Mouse (Mus musculus) naive thymus-derived CD4-positive, alpha-beta T cell, adult 2 months (primary cell): Measurements from ENCODE around the gene Fbrs.
A peak's percentile ranks its signal among the peaks of the same experiment; 100 is the strongest.
"Not testable (repeated sequence)": the region's sequence is repeated elsewhere in the genome, so short reads cannot be mapped to it uniquely, and the experiment has no call there.

Experiments
- DNase-seq: peaks from one replicate; pipeline ENCODE4 v3.0.0-alpha.2; 2011; ENCODE audit warnings: low read depth

Gene Fbrs

DNA sequence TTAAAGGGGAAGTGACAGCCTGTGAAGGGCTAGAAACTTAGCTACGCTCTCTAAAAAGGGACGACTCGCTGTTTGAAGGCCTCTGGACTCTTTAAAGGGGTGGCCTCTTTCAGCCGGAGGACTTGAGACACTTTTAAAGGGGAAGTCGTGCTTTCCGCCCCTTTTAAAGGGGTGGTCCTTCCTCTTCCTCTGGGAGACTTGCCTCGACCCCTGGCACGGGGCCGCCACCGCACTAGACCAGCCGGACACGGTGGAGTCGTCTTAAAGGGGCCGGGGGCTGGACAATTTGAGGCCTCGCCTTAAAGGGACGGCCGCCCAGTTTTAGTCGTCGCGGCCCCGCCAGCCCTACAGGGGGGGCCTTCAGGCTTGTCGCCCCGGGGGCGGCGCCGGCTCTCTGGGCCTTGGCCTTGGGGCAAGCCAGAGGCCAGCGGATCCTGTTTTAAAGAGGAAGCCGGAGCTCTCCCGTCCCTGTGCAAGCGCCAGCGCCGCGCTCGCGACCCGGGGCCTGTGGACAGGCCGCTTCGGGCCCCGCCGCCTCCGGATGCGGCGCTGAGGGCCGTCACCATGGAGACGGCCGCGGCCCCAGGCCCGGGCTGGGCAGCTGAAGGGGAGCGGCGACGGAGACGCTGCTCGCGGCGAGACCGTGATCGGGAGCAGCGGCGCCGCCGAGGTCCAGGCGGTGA, at the start of gene Fbrs:
TSS of gene Fbrs (plus strand) at position 565 of the 683 bp plus-strand sequence.
- DNase-seq: no peak

DNA sequence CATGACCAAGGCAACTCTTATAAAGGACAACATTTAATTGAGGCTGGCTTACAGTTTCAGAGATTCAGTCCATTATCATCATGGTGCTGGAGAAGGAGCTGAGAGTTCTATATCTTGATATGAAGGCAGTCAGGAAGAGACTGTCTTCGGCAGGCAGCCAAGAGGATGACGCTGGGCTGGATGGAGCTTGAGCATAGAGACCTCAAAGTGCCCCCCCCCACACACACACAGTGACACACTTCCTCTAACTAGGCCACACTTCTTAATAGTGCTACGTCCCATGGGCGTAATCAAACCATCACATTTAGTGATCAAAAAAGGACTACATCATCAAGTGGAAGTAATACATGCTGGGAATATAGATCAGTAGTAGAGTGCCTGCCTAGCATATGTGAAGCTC, 43.8 kb upstream of the Fbrs start:
- DNase-seq: no peak

DNA sequence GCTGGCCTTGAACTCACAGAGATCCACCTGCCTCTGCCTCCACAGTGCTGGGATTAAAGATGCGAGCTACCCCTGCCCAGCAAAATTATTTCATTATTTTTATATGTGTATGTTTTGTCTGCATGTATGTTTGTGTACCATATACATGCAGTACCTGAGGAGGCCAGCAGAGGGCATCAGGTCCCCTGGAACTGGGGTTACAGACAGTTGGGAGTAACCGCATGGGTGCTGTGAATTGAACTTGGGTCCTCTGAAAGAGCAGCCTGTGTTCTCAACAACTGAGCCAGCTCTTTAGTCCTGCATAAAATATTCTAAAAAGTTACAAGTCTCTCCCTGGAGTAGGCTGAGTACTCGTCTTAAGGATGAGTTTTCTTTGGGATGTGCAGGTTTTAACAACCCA, 41.3 kb upstream of the Fbrs start:
- peak; percentile 60 for DNase-seq

DNA sequence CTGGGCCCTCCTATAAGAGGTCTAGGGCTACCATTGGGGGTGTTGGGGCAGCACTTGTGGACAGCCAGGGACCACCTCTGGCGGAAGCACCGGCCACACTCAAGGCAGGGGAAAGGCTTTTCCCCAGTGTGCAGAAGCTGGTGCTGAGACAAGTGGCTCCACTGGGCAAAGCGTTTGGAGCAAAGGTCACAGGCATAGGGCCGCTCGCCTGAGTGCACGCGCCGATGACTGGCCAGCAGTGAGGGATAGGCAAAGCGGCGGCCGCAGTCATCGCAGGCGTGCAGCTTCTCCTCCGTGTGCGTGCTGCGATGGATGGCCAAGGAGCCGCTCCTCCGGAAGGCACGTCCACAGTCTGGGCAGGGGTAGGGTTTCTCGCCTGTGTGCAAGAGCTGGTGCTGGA, 35.0 kb upstream of the Fbrs start:
- no peak for DNase-seq

DNA sequence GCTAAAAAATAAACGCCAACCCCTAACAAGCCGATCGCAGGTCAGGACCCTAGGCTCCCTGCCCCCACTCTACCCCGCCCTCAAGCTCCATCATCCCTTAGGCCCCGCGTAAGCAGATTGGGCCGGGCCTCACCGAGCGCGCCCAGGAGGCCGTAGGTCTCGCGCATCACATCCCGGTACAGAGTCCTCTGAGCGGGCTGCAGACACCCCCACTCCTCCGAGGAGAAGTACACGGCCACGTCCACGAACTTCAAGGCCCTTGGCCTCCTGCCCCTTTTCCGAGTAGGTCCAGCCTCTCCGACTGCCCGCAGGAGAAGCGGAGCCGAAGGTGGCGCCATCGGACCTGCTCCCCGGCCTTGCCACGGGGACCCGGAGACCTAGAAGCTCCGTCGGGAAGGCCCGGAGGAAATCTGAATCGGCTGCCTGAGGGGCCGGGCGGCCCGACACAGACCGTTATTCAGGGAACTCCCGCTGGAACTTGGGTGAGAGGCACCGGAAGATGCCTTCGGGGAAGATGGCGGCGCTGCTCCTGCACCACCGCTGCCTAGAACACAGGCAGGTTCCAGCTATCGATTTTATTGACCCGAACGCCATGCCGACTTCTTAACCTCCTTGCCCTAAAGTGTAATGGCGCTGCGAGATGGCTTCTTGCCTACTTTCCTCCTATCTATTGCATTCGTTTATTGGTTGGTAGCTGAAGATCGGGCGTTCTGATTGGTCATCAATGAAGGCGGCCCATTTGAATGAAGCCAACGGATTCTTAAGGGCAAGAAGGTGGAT, 30.3 kb upstream of the Fbrs start, which contains the start of gene Zfp689:
TSS of gene Zfp689 (minus strand) at position 638 of the 780 bp plus-strand sequence.
- peak; percentile 98 for DNase-seq

DNA sequence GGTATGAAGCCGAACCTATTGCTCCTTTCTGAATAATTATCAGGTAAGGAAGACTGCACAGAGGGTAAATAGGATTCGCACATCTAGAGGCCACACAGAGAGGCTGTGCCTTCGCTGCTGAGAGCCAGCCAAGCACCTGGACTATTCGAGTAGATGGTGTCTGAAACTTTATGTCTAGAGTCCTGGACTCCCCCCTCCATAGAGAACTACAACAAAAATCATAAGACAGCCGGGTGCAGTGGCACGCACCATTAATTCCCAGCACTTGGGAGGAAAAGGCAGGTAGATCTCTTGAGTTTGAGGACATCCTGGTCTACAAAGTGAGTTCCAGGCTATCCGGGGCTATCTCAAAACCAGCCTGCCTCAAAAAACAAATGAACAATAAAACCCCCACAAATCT, 29.0 kb upstream of the Fbrs start:
- no peak for DNase-seq

DNA sequence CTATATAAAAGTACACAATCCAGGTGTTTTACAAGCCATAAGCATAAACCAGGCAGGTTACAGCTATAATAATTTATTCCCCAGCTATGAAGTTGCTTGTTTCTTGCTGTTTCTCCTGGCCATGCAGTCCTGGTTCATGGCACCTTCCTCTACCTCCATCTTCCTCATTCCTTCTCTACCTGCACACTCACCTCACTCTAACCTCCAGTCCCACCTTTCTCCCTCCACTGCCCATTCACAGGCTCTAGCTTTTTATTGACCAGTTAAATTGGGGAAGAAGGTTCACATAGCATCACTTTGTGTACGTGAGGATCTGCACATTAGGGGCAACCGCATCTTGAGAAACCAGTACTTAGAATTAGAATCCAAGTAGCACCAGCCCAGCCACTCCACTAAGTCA, 25.9 kb upstream of the Fbrs start:
- DNase-seq: no peak

DNA sequence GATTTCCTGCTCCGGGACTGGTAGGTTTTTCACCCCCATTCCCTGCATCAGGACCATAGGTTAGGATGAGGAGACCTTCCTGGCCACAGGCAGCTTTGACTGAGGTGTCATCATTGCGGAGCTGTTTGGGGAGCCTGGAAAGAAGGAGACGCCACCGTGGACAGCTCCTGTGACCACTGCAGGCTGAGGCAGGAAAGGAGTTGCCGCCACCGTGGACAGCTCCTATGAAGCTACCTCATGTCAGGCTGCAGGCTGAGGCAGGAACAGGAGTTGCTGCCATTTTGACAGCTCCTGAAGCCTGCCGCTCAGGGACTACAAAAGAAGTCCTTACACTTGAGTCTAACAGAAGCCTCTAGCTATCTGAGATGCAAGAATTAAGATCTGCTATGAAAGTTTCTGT, 24.1 kb upstream of the Fbrs start:
- no peak for DNase-seq

DNA sequence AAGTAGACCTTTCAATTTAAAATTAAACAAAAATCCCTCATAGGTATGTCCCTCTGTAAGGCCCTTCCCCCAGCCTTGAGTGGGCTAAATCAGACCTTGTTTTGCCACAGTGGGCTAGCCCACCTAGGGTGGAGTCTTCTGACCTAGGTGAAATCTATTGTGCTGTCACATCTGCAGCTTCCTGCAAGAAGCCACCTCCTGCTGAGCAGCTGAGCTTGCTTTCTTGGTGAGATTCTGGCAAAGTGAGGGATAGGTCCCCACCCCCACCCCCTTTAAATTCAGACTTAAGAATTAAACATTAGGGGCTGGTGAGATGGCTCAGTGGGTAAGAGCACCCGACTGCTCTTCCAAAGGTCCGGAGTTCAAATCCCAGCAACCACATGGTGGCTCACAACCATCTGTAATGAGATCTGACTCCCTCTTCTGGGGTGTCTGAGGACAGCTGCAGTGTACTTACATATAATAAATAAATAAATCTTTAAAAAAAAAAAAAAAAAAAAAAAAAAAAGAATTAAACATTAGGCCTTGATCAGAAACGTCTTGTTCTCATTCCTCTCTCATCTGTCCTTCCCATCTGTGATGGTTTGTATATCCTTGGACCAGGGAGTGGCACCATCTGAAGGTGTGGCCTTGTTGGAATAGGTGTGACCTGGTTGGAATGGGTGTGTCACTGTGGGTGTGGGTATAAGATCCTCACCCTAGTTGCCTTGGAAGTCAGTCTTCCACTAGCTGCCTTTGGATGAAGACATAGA, 20.5 kb upstream of the Fbrs start:
- not testable (repeated sequence) for DNase-seq

DNA sequence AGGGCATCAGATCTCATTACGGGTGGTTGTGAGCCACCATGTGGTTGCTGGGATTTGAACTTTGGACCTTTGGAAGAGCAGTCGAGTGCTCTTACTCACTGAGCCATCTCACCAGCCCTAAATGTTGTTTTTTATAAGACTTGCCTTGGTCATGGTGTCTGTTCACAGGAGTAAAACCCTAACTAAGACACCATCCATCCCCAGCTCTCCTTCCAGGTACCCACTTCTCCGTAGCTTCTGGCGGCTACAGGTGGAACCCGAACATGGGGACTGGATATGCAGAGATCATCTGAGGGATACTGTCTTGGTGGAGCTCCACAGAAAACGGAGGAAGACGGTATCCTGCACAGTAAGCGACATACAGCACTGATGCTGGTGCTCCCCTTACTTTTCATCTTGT, 19.7 kb upstream of the Fbrs start, which contains the start of gene Prr14:
TSS of gene Prr14 (plus strand) at position 301 of the 400 bp plus-strand sequence.
- DNase-seq: not testable (repeated sequence)

DNA sequence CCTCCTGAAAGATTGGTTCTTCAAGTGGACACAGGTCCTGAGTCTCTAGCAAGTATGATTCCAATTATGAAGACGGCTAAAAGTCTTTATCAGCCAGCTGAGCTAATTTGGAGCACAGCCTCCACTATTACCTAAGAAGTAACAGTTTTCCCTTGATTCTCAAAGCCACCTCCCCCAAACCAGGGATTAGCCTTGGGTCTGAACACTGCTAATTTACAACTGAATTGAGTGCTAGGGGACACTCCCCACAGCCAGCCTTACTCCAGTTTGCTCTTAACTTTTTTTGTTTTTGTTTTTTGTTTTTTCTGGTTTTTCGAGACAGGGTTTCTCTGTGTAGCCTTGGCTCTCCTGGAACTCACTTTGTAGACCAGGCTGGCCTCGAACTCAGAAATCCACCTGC, 13.8 kb upstream of the Fbrs start:
- no peak for DNase-seq

DNA sequence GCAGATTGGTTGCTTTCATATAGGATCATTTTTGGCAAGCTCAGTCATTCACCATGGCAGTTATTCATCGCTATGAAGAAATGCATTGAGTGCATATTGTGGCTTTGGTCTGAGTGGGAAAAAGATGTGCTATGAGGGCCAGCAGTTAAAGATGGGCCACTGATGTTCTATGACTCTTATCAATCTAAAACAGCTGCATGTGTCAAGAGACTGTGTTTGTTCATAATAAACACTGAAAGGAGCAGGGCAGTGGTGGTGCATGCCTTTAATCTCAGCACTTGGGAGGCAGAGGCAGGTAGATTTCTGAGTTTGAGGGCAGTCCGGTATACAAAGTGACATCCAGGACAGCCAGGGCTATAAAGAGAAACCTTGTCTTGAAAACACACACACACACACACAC, 13.3 kb upstream of the Fbrs start:
- DNase-seq: not testable (repeated sequence)

DNA sequence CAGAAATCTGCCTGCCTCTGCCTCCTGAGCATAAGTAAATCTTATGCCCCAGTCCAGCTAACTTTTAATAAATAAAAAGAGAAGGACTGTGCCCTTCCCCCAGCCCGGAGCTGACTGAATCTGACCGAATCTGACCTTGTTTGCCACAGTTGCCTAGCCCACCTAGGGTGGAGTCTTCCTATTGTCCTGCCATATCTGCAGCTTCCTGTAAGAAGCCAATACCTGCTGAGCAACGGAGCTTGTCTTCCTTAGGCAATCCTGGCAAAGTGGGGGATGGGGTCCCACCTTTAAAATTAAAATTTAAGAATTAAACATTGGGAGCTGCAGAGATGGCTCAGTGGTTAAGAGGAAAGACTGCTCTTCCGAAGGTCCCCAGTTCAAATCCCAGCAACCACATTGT, 12.4 kb upstream of the Fbrs start:
- no peak for DNase-seq

DNA sequence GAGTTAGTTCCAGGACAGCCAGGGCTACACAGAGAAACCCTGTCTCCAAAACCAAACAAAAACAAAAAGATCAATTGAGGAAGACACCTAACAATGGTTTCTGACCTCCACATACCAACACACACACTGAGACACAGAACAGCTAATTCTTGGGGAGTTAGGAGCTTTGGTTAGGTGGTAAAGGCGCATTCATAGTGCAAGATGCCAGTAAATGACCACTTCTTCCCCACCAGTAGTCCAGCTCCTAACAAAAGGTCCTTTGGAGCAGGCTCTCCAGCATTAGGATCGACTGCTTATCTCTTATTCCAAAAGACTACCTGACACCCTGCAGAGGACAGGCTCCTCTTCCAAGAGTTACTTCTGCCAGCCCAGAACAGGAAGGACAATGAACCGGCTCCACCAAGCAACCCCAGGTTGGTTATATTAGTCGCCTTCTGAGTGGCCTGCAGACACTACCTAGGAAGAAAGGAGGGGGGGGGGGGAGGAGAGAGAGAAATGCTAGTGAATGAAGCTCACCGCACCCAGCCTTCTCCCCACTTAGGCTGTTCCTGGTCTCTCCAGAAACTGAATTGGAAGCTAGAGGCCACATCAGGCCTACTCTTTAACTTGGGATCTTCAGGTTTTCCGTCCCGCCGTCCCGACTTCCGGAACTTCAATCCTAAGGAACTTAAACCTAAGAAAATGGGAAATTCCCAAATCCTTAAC, 8.8 kb upstream of the Fbrs start:
- no peak for DNase-seq

DNA sequence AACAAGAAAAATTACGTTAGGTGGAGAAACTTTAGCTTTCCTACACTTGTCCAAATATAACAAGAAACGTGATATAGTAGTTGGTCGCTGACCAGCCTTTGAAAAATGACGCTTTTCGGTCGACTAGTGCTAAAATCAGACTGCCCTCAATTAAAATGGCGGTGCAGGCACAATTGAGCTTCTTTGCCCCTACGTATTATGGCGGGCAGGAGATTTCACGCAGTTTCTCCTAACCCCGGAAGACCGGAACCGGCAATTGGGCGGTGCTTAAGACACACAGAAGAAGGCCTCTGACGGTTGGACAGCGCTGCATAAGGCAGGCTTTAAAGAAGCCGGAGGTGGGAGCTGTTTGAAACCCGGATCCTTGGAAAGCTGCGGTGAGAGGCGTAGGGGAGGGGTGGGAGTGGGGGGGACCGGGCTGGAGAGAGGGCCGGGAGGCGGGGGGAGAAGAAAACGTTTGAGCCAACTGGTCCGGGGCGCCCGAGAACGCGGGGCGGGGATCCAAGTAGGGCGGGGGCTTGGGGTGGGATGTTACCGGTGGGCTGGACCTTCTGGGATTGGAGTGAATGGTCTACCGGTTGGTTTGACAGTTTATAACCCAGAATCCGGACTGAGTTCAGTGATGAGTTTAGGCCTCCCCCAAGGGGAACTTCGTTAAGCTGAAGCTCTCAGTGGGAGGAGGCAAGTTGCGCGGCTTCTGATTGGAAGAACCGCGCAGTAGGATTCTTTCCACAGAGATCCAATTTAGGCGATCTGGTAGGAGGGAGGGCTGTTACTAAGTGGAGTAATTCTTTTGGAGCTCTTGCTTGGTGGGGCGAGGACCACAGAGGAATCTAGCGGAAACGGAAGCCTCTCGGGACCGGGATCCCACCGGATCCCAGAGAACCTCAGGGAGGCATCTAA, 8.0 kb upstream of the Fbrs start:
- DNase-seq: peak; percentile 94

DNA sequence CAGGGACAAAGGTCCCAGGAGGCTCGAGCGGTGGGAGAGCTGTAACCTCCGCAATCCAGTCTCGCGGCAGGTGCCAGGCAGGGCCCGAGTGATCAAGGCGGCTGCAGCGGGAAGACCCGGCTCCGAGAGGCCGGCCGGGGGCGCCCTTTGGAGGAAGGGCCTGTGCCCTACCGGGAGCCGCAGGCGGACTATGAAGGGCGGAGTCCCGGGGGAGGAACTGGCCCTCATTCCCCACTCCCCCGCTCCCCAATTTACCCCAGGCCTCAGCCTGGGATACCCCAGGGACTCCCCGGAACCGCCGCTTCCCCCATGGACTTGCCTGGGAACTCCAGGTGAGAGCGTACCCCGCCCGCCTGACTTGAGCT, 7.4 kb upstream of the Fbrs start:
- DNase-seq: peak; percentile 43

DNA sequence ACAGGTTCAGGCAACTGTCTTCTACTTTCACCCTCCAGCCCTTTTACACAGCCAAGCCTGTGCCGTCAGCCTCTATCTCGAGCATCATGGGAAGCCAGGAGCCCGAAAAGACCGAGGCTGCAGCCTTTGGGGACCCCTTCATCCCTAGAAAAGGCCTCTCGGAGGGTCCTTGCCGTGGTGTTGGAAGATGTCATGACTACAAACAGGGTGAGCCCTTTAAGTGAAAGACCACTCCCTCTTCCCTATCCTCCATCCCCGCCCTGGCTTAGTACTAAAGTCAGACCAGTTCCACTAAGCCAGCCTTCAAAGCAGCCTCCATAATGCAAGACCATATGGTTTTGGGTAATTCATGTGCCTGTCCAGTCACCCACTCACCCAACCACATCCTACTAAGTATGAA, 6.9 kb upstream of the Fbrs start:
- no peak for DNase-seq

DNA sequence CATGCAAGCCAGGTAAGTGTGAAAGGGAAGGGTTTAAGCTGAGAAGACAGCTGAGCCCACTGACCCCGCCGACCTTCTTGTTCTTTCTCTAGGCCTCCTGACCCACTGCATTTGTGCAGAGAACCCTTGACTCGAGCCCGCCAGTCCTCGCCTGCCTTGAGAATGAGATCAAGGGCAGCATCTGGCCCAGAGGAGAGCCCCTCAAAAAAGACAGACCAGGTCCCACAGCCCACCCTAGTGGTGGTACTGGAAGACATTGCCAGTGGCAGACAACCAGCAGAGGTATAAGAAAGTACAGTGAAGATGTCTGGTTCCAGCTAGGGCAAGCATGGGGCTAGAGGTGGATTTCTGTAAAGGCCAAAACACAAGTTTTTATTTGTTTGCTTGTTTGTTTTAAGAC, 5.3 kb upstream of the Fbrs start:
- DNase-seq: no peak

DNA sequence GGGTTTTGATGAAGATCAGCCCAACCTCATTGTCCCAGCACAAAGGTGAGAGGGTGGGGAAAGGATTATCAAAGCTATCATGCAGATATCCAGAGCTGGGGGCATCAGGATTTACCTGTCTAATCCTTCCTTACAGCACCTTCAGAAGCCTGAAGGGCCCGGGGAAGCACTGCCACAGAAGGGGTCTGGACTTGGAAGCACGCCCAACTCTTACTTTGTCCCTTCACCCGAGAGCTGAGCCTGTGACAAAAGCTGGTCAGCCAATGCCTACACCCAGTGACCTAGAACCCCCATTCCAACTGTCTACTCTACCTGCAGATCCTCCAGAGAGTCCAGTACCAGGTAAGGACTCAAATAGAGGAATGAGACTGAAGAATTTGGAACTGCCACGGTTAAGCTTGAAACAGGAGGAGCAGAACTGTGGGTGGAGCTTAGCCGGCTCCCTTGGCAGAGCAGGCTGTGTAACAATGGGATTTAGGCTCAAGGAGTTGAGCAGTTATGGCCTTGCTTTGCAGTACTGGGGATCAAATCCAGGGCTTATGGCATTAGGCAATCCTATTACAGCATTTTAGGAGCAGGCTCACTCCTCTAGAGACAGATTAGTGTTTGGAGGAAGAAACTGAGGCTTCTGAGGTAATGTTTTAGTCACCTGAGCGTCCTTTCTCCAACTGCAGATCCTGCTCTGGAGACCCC, 4.5 kb upstream of the Fbrs start:
- DNase-seq: no peak

DNA sequence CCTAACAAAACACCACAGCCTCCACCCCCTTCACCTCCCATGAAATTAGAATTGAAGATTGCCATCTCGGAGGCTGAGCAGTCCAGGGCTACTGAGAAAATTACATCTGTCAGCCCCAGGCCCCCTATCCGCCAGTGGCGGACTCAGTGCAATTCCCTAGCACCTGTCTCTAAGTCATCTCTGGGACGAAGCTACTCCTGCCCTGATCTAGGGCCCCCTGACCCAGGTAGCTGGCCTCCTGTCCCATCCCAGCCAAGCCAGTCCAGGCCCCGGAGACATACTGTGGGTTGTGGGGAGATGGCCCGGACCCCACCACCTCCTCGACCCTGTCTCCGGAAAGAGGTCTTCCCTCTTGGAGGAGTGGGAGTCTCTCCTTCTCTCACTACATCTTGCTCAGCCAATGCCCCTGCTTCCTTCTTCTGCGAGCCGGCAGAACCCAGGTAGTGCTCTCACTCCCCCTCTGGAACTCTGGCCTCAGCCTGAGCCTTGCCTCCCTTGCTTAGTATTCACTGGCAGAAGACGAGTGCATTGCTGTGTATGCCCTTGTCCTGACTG, 3.7 kb upstream of the Fbrs start:
- DNase-seq: no peak
